Mouse (Mus musculus) ovary, postnatal 10 days (tissue): ENCODE measurements around the gene Nudt22.

Source experiments
- DNase-seq: peaks from one replicate; pipeline ENCODE4 v3.0.0; 2022; ENCODE audit warnings: low spot score

Gene Nudt22

GRCm38 (mm10) chr19:6996006-6996405 lies at the start of gene Nudt22, which contains the start of gene Trpt1:
Gene Nudt22, minus strand, starts transcription at chr19:6996117.
Gene Trpt1, plus strand, starts transcription at chr19:6996131.
- DNase-seq: peak; percentile 72

- DNase-seq: no peak
Measured at GRCm38 (mm10) chr19:7044706-7045105, 48.8 kb upstream of the Nudt22 start.

- DNase-seq: no peak
Measured at GRCm38 (mm10) chr19:7044279-7044678, 48.4 kb upstream of the Nudt22 start.

- DNase-seq: no peak
Measured at GRCm38 (mm10) chr19:7041171-7041570, 45.3 kb upstream of the Nudt22 start.

GRCm38 (mm10) chr19:7040637-7041130 lies 44.8 kb upstream of the Nudt22 start:
- no peak for DNase-seq

DNA sequence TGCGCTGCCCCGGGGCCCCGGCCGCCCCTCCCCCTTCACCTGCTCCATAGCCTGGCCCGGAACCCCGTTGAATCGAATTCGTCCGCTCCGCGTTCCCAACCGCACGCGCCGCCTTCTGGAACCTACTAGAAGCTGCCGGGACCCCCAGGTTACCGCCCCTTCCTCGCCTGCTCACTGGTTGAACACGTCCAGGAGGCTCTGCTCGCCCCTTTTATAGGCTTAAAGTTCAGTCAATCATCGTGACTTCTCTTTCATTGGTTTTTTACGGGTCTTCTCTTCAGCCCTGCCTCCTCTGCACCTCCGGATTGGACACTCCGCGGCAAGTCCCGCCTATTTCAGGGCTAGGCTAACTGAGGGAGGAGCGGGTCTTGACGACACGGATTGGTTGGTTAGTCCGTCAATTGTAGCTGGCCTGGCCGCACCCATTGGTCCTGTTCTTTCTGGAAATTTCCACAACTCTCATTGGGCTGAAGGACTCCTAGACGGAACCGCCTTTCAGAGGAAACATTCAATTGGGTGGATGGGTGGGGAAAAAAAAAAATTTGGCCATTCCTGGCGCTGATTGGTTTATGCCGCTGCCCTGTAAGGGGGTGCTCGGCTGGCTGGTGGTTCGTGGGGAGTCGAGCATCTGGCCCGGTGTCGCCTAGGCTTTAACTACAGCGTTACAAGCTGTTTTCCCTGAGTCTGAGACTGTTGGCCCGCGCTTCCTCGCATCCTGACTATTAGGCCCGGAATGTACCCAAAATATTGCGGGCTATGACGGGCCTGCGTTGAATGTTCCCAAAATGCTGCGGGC lies 44.1 kb upstream of the Nudt22 start, which contains the start of gene Stip1:
Stip1 (minus strand) TSS at position 127 of the 796 bp plus-strand sequence.
- DNase-seq: peak; percentile 89

DNA sequence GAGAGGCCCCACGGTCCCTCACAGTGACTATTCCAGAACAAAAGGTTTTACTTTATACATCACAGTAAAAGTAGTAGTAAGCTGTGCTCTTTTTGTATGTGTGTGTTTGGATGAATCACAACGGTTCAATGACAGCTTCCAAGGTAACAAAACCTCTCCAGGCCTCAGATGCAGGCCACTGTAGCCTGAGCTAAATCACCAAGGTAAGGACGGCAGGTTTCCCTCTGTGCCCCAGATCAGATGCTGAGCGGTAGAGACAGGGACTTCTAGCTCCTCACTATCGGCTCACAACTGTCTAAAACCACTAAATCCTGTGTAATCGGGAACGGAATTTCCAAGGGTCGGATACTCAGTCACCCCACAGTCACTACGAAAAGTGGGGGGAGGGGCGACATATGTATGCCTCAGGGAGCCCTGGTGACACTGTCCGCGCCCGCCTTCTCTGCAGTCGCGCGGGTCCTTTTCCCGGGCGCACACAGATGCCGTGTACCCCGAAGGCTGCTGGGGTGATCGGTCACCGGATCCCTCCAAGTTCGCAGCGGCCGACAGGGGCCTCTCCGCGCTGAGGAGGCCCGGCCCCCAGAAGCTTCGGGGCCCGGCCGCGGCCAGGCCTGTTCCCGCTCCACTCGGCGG lies 43.3 kb upstream of the Nudt22 start:
- DNase-seq: no peak

- DNase-seq: no peak
Measured at GRCm38 (mm10) chr19:7034006-7034405, 38.1 kb upstream of the Nudt22 start.

DNA sequence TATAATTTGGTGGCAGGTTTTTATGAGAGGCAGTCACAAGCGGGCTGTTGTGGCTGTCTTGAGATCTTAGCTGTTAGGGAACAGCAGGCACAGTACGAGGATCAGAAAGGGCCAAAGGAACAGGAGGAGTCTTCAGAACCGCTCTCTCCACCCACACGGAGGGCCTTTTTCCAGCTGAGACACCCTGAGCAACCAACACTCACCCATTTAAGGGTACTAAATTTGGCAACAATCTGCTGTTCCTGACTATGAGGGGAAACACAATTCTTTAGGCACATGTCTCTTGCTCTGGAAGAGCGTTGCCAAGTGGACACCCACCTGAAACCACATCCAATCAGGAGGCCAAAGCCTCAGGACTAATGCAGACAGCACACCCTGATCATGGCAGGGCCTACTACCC lies 33.6 kb upstream of the Nudt22 start:
- DNase-seq: no peak

DNA sequence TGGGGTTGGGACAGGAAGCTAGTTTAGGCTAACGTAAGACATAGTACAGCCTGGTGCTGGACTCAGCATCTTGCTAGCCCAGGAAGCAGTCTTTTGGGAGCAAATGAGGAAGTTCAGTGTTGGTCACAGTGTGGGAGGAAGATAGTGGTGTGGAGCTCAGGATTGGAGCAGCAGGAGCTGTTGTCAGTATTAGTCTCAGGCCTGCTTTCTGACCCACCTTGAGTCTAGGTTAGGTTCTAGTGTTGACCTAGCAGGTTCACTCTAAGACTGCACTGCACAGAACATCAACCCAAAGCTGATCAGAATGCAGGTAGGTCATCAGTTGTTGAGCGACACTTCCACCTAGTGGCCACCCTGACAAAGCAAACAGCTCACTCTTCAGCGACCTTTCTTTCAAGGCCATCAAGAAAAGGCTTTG lies 24.3 kb upstream of the Nudt22 start:
- no peak for DNase-seq

DNA sequence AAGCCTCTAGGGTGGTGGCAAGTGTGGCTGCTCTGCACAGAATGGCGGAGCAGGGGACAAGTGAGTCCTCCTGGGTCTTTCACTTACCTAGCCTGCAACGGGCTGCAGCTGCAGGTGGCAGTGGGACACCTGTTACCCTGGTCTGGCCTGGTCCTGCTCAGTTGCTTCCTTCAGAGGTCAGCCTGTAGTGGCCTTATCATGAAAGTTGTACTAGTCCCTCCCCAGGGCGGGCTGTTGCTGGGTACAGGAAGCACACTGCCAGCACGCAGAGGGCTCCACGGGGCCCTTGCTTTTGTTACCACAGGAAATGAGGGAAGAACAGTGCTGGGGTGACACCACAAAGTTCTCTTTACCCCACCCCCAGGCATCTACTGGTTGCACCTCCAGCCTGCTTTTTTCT lies 23.3 kb upstream of the Nudt22 start, which contains the start of gene Fermt3:
Fermt3 (minus strand) TSS at position 279 of the 400 bp plus-strand sequence.
- DNase-seq: no peak

DNA sequence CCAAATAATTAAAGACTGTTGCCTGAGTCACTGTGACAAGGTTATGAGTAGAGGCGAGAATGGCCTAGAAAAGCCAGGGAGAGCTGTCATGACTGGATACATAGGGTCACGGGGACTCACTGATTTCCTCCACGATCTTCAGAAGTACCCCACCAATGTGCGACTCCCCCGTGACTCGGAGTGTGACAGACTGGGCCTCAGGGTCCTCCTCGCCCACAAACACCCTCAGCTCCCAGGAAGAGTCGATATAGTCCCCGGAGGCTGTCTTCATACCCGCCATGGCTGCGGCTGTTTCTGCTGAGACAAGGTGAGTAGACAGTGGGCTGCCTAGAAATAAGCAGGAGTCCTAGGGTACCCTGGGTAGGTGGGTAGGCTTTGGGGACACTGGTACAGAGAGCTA lies 22.6 kb upstream of the Nudt22 start:
- DNase-seq: no peak

DNA sequence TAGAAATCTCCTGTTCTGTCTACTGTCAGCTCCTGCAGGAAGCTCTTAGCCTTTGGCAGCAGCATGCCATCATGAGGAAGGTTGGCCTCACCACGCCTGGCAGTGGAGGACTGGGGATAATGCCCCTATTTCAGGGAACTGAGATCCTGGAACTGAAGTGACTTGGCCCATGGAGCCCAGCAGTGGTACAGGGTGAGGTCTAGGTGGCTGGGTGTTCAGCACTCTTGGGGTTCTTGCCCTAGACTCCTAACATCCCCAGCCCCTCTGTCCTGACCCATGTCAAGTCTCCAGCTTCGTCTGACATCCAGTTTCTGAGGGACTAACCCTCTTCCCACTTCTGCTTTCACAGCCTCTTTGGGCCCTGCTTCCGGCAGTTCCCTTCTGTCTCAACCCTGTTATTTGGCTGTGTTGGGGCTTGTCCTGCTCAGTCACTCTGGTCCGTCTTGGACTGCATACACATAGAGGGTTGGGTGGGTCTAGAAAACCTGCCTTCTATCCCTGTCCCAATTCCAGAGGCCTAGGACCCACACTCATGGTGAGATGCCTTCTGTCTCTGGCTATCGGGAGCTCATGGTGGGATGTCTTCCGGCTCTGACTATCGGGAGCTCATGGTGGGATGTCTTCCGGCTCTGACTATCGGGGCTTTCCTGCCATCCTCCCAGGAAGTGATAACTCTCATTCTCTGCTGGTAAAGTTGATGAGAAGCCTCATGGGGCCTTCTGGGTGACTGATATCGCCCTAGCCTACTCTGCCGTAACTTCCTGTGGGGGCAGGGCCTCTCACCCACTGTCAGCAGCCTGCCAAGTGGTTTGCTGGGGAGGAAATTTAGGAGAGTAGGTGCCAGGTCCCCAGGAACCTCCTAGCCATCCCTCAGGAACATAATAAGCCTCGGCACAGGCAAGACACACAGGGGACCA lies 21.9 kb upstream of the Nudt22 start:
- DNase-seq: no peak

GRCm38 (mm10) chr19:7014481-7015135 lies 18.7 kb upstream of the Nudt22 start:
- DNase-seq: no peak

GRCm38 (mm10) chr19:7013984-7014383 lies 18.1 kb upstream of the Nudt22 start:
- DNase-seq: no peak

DNA sequence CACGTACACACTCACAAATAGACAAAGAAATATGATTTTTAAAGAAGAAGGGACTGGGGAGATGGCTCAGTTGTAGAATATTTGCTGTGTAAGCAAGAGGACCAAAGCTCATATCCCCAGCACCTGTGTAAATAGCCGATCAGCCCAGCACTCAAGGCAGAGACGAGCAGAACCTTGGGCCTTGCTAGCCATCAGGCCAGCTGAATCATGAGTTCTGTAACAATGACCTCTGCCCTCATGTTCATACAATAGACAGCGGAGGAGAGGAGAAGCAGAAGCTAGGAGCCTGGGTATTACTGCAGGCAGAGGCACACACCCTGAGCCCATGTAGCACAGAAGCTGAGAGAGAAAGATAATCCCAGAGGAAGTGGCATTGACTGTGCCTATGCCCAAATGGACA lies 16.5 kb upstream of the Nudt22 start:
- no peak for DNase-seq

- no peak for DNase-seq
Measured at GRCm38 (mm10) chr19:7006892-7007593, 11.1 kb upstream of the Nudt22 start.

DNA sequence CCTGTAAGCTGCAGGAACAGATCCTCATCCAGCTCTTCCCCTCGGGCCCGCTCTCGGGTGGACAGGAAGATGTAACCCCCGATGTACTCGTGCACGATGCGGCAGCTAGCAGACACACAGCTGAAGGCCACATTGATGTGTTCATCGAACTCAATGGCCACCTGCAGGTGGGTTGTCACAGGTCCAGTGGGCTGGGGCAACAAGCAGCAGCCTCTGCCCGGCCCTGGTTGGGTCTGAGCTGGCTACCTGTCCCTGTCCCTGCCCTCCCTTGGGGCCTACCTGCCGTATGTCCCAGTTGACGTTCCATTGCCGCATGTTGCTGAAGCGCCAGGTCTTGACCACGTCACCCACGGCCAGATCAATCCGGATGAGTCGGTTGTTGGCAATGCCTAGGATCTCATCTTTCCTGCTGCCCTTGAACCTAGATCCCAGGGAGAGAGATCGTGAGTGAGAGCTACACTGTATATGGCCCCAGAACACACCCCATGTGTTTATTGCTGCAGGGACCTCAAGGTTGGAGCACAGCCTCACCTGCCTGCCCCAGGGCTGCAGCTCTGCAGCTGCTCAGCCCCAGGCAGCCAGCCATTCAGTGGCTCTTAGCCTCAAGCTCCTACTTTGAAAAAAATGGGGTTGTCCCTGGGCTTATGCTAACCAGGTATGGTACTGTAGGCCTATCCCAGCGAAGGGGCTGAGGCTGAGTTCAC lies 3.6 kb upstream of the Nudt22 start:
- DNase-seq: no peak

GRCm38 (mm10) chr19:6997721-6998290 lies 1.9 kb upstream of the Nudt22 start:
- no peak for DNase-seq
